Mouse (Mus musculus) frontal cortex, postnatal 25 days (tissue): ENCODE data around the gene Tdrd12.
"Not testable (repeated sequence)": the region's sequence is repeated elsewhere in the genome, so short reads cannot be mapped to it uniquely, and the experiment has no call there.

Source experiments
- DNase-seq, 2 experiments: peaks; one replicate each; pipeline ENCODE4 v3.0.0; 2022; ENCODE audit warnings: low spot score in 2 of 2

Tdrd12 gene

DNA sequence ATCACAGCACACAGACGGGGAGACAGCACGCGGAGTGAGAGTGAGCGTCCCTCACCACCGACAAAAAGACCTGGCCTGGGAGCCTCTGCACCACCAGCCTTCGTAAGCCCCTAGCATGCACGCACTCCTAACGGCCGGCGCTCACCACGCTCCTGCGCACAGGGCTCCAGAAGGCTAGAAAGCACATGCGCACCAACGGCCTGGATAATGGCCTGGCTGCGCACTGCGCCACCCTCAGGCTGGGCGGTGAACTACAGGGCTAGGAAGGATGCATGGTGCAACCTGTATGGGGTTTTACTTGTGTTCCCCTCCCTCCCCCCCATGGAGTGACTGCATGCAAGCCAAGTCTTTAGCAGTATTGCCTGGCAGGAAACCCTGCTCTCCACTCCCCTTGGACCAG is at the start of gene Tdrd12:
Tdrd12 (minus strand) TSS at position 184 of the 400 bp plus-strand sequence.
- no peak for DNase-seq

- DNase-seq: no peak
Measured at GRCm38 (mm10) chr7:35586906-35587445, 49.4 kb upstream of the Tdrd12 start.

GRCm38 (mm10) chr7:35586055-35586905 is 48.7 kb upstream of the Tdrd12 start, which contains the start of gene Ankrd27:
Gene Ankrd27 (plus strand): TSS chr7:35586244.
- peak; percentile 92 to 96 for DNase-seq

DNA sequence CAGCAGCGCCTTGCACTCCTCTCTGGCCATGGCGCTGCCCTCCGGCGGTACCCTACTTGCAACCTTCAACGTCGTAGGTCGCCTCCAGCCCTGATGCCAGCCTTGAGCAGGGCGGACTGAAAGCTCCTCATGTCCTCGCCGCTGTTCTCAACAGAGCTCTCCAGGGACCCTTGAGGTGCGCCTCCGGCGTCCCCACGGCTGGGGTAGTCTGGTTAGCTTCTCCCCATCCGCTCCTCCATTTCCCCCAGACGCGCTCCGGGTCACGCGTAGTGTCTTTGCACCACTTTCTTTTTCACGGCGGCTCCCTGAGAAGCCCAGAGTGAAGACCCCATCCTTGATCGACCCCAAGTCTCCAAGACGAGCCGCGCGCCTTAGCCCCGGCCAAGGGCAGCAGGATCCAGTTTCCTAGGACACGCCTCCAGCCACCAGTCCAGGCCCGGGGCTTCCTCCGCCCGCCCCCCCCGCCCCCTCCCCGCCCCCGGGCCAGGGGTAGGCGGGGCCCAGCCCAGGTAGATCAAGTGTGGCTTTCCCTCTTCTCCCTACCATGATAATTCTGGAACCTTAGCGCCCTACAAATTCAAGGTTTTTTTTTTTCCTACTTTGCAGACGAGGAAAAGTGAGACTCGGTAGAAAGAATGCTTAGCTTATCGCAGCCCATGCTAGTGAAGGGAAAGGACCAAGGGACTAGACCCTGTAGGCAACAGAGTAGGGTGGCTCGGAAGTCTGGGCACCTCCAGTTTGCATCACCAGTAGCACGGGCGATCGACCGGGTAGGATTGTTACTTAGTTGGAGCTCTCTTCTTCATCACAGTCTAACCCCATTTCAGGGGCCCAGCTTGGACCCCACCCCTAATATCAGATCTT is 47.9 kb upstream of the Tdrd12 start, which contains the start of gene Rgs9bp:
Rgs9bp (minus strand) TSS at position 392 of the 864 bp plus-strand sequence.
- no peak for DNase-seq

- no peak for DNase-seq
Measured at GRCm38 (mm10) chr7:35584786-35585190, 47.2 kb upstream of the Tdrd12 start.

- no peak for DNase-seq
Measured at GRCm38 (mm10) chr7:35584068-35584785, 46.7 kb upstream of the Tdrd12 start.

GRCm38 (mm10) chr7:35583476-35584025 is 46.0 kb upstream of the Tdrd12 start:
- no peak for DNase-seq

DNA sequence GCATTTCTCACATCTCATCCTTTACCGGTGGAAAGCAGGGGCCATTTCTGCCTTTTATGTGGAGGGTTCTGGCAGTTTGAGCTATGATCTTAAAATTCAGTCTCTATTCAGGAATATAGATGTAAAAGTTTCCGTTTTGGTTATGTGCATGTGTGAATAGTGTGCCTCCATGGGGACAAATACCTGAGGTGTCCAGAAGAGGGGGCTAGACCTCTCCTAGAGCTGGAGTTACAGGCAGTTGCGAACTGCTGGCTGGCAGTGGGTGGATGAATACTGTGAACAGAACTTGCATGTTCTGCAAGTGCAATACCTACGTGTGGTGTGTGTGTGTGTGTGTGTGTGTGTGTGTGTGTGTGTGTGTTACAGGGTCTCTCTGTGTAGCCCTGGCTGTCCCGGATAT is 45.2 kb upstream of the Tdrd12 start:
- no peak for DNase-seq

GRCm38 (mm10) chr7:35579849-35580248 is 42.3 kb upstream of the Tdrd12 start:
- DNase-seq: no peak

GRCm38 (mm10) chr7:35570883-35571282 is 33.3 kb upstream of the Tdrd12 start:
- not testable (repeated sequence) for DNase-seq

DNA sequence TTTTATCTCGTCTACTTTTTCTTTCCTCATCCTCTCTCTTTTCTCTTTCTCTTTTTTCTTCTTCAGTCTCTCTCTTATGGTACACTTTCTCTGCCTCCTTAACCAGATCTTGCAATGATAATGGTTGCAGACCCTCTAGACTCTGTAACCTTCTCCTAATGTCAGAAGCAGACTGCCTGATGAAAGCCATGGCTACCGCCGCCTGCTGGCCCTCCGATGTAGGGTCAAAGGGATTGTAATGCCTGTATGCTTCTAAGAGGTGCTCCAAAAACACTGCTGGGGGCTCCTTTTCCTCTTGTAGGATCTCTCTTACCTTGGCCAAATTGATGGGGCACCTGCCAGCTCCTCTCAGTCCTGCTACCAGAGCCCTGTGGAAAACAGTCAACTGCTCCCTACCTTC is 32.2 kb upstream of the Tdrd12 start:
- DNase-seq: not testable (repeated sequence)

- not testable (repeated sequence) for DNase-seq
Measured at GRCm38 (mm10) chr7:35565965-35566364, 28.4 kb upstream of the Tdrd12 start.

- not testable (repeated sequence) for DNase-seq
Measured at GRCm38 (mm10) chr7:35564872-35565271, 27.3 kb upstream of the Tdrd12 start.

DNA sequence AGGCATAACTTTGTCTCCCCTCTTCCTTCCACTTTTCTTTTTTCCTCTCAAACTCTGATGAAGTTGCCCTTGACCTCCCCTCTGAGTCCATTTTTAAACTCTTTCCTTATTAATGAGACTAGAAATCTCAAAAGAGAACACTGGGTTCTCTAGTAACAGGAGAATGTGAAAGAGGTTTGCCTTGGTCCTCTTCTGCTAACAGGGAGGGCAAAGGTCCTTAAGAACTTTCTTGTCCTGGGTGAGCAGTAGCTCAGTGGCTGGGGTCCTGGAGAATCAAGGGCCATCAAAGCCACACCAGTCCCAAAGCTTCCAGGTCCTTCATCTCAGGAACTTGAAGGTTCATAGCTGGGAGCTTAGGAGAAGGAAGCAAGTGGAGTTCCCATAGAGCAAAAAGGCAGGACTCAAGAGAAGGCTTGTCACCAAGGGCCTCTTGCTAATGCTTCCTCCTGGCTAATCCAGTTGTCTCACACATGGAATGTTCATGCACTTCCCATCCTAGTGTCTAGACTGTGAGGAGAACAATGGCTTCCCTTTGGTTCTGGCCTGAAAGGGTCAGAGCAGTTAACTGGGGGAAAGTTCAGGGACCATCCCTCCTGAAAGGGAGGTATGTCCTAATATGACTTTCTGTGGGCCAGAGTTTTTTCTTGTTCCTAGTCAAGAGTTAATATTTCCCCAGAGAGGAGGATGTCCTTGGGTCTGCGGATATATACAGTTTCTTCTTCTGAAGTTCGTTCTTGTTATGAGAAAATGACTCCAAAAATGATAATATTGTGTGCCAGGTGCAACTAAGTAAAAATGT is 26.7 kb upstream of the Tdrd12 start:
- DNase-seq: no peak

DNA sequence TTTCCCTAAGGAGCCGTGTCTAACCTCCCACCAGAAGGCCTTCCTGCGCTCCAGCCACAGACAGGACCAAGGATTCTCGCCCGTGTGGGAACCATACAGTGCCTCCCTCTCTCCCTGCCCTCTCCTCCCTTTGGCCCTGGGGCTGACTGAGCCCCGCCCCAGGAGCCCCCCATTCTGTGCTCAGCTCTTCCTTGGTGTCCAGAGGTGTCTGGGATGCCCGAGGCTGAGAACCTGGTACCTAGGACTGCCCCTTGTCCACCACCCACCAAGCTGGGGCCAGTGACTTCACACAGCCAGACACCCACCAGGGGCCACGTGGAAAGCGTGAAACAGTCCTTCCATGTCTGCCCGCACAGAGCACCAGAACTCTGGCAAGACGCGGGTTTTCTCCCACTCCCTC is 25.5 kb upstream of the Tdrd12 start:
- DNase-seq: no peak

- DNase-seq: no peak
Measured at GRCm38 (mm10) chr7:35559838-35560237, 22.3 kb upstream of the Tdrd12 start.

- no peak for DNase-seq
Measured at GRCm38 (mm10) chr7:35558681-35559080, 21.1 kb upstream of the Tdrd12 start.

DNA sequence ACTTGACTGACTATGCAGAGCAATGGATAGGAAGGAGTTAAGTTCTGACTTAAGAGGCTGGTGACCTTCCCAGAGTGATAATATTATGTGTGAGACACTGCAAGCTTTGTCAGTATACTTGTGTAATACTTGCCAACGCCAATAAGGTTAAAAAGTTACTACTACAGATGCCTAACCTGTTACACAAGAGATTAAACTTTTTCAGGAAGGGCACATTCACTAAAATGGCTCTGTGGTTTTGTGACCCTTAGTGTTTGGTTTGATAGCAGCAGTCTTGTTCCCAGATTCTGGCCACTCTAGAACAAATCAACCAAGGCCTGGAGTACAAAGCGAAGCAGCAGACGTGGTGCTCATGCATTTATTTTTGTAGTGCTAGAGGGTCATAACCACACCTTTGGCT is 20.0 kb upstream of the Tdrd12 start:
- no peak for DNase-seq

DNA sequence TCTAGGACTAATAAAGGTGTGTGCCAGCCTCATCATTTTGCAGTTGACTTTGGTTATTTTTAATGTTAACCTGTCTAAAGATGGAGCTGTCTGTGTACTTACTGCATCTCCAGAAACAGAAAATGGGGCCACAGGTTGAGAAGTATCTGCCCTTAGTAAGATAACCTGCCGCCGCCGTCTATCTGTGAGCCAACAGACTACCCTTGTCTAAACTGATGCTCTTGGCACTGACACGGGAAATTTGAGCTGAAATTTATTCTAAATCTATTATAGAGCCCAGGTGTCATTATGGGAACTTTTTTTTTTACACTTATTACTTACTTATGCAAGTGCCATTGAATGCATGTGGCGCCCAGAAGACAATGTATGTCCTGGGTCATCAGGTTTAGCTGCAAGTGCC is 19.4 kb upstream of the Tdrd12 start:
- DNase-seq: no peak

DNA sequence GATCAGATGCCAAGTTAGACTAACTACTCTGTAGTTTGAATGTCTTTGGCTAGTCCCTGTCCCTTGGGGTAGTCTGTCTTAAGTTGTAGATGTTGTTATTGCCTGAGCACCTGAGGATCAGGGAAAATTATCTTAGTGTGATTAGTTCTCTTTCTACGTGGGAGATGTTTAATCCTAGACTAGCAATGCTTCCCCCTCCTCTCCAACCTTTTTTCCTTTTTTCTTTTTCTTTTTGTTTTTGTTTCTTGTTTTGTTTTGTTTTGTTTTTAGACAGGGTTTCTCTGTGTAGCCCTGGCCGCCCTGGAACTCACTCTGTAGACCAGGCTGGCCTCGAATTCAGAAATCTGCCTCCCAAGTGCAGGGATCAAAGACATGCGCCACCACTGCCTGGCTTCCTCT is 18.7 kb upstream of the Tdrd12 start, which contains the start of gene Nudt19:
Nudt19 (minus strand) TSS at position 100 of the 399 bp plus-strand sequence.
- no peak for DNase-seq
